Mouse (Mus musculus) brain, embryonic 14.5 days (tissue): ENCODE data around the gene Rnft2.

ENCODE experiments used
- CTCF ChIP-seq: fragments of 200-500 bp; IDR thresholded peaks from 2 replicates; pipeline ENCODE4 v1.5.1; 2012; ENCODE audit warnings: inconsistent platforms, mild to moderate bottlenecking, moderate library complexity, borderline replicate concordance; ENCODE audit not compliant: insufficient read depth, insufficient read length; ENCODE audit errors: extremely low read depth
- POLR2A ChIP-seq: fragments of 200-500 bp; IDR thresholded peaks from 2 replicates; pipeline ENCODE4 v1.6.1; 2012; ENCODE audit warnings: mild to moderate bottlenecking, inconsistent platforms, borderline replicate concordance; ENCODE audit not compliant: poor library complexity, insufficient read depth, insufficient read length, severe bottlenecking; ENCODE audit errors: extremely low read depth

- TF ChIP-seq CTCF (no peak), POLR2A (no peak)
These were observed 15.7 kb upstream of the Rnft2 start for GRCm38 (mm10) chr5:118260642-118261041.
